In the genomic region with DNA sequence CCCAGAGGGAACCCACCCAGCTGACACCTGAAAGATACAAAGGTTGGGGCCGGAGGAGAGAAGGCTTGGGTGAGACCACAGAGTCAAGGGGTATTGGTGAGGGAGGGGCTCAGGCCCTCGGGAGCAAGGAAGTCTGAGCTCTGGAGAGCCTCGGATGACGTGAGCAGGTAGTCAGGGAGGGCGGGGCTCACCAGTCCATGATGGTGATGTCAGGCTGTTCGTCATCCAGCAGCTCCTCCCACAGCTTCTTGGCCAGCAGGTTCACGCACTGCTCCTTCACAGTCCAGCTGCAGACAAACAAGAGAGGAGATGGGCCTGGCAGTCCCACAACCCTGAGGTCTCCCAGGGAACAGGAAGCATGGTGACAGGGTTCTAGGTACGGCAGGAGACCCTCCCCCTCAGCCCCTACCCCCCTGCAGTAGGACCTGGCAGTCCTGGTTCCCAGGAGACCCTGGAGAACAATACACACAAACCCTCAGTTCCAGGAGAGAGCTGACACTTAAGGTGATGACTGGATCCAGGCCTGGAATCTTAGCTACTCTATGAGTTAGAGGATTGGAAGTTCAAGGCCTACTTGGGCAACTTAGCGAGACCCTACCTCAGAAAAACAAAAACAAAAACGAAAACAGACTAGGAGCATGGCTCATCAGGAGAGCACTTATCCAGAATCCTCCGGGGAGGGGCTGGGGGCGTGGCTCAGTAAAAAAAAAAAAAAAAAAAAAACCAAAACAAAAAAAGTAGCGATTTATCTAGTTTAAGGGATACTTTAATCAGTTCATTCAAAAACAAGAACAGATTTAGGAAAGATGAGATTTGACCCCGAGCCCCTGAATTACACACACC, we compare ENCODE assay signal across 10 mouse cellular contexts. TPM values are rescaled to one million over a fixed set of nuclear protein-coding genes. Genes with fewer than 3 reads are reported as not detected.
DNase-seq lines count a peak whose midpoint lies in the region; ATAC-seq lines count a peak whose summit lies in the region.
"Had no signal": no experiment of that assay in that cellular context is flagged by ENCODE, and none has a peak within 500 bp of the region (broad histone marks: within the 10 kb centered on the region; RNA-seq: fewer than 3 reads in every experiment).

No protein-coding gene starts in this region.

- peaks cover 37% of the 10 kb centered on the region for H3K27me3 ChIP-seq in lung, embryonic 15.5 days
- H3K27me3 ChIP-seq in kidney, embryonic 15.5 days, result peaks cover 40% of the 10 kb centered on the region
- H3K27me3 ChIP-seq in stomach, embryonic 14.5 days (ENCODE audit: control insufficient read depth, insufficient read depth, low read length), result no peaks in the 10 kb centered on the region

- H3K36me3 ChIP-seq in lung, embryonic 15.5 days, result no peaks in the 10 kb centered on the region
- H3K36me3 ChIP-seq in kidney, embryonic 15.5 days, result no peaks in the 10 kb centered on the region
- H3K36me3 ChIP-seq in stomach, embryonic 14.5 days (ENCODE audit: control insufficient read depth, insufficient read depth, low read length), result no peaks in the 10 kb centered on the region

- peak; percentile 12; the same call in 1 of the 2 replicates for ATAC-seq in lung, embryonic 15.5 days (ENCODE audit: borderline replicate concordance, extremely low read depth, low FRiP score, low TSS enrichment)
- ATAC-seq in kidney, embryonic 15.5 days (replicated peaks; ENCODE audit: low FRiP score), result 0 out of 2 replicates have a peak, but pooled peaks have one; percentile 38
- ATAC-seq in stomach, embryonic 14.5 days (ENCODE audit: insufficient number of reproducible peaks, insufficient read depth, low FRiP score, low read depth), result peak; percentile 42; the same call in 1 of the 2 replicates

- peaks cover 14% of the 10 kb centered on the region for H3K4me1 ChIP-seq in lung, embryonic 15.5 days
- H3K4me1 ChIP-seq in kidney, embryonic 15.5 days, result peaks cover 32% of the 10 kb centered on the region
- peaks cover 9% of the 10 kb centered on the region; the same call in 1 of the 2 replicates for H3K4me1 ChIP-seq in stomach, embryonic 14.5 days (ENCODE audit: control insufficient read depth, insufficient read depth, low read length)

- no peak for DNase-seq in lung, postnatal 4 days
- peak; percentile 51 for DNase-seq in embryo, embryonic 11 days
- DNase-seq in frontal cortex, adult 2 months (ENCODE audit: extremely low spot score in 1 of 2, low spot score in 1 of 2), result no peak
- DNase-seq in urinary bladder, postnatal 4 days (ENCODE audit: low spot score in 2 of 2), result no peak
- DNase-seq in left cerebral cortex, postnatal 36 days (ENCODE audit: low spot score in 2 of 2), result no peak

- no peak overlapping the region for H3K4me3 ChIP-seq in lung, embryonic 15.5 days
- no peak overlapping the region for H3K4me3 ChIP-seq in kidney, embryonic 15.5 days (replicated peaks)
- no peak overlapping the region for H3K4me3 ChIP-seq in stomach, embryonic 14.5 days (ENCODE audit: low read depth, low read length)
- H3K4me3 ChIP-seq: myocyte had no signal

- no peak overlapping the region for H3K4me2 ChIP-seq in lung, embryonic 15.5 days
- 0 out of 2 replicates have a peak overlapping the region, but pooled peaks have one; percentile 9 for H3K4me2 ChIP-seq in kidney, embryonic 15.5 days
- no peak overlapping the region for H3K4me2 ChIP-seq in stomach, embryonic 14.5 days (replicated peaks; ENCODE audit: low read depth, low read length)

- WGBS in lung, embryonic 15.5 days, result 30% methylated on average over 14 of the region's 14 CpGs
- WGBS in kidney, embryonic 15.5 days, result 28% methylated on average over 14 of the region's 14 CpGs
- WGBS in stomach, embryonic 14.5 days, result 22% methylated on average over 14 of the region's 14 CpGs

- intact Hi-C loops in left cerebral cortex, postnatal 36 days (cut with DNase I), result no loop called here

- no peaks in the 10 kb centered on the region for H3K9me3 ChIP-seq in lung, embryonic 15.5 days
- no peaks in the 10 kb centered on the region for H3K9me3 ChIP-seq in kidney, embryonic 15.5 days (replicated peaks)
- no peaks in the 10 kb centered on the region for H3K9me3 ChIP-seq in stomach, embryonic 14.5 days (ENCODE audit: control insufficient read depth, low read depth, low read length)

- no peak overlapping the region for H3K9ac ChIP-seq in lung, embryonic 15.5 days
- H3K9ac ChIP-seq in kidney, embryonic 15.5 days, result no peak overlapping the region
- no peak overlapping the region for H3K9ac ChIP-seq in stomach, embryonic 14.5 days (replicated peaks; ENCODE audit: low read depth, low read length)

- H3K27ac ChIP-seq in lung, embryonic 15.5 days, result no peak overlapping the region
- H3K27ac ChIP-seq in kidney, embryonic 15.5 days, result no peak overlapping the region
- no peak overlapping the region for H3K27ac ChIP-seq in stomach, embryonic 14.5 days (ENCODE audit: low read length)

RNA-seq across cellular contexts. Expression of a gene that starts 1.8 kb away (rescaled TPM):
- not detected in 2 replicates for polyA plus RNA-seq in lung, embryonic 15.5 days (2015; fragmentation: Nextera tagmentation; extraction: Ambion mirVana)
- 0.14 TPM in 1 of 2 replicates, not detected in the other for polyA plus RNA-seq in kidney, embryonic 15.5 days (2015; fragmentation: Nextera tagmentation; extraction: Ambion mirVana)
- not detected in 2 replicates for polyA plus RNA-seq in stomach, embryonic 14.5 days (2014; fragmentation: Nextera tagmentation; extraction: Ambion mirVana)
- polyA plus RNA-seq in frontal cortex, adult 2 months (2012; rRNA removed), result 1.1 and 2.1 TPM in 2 replicates
- under 1 TPM; 0.27 to 0.52 TPM for total RNA-seq in left cerebral cortex, postnatal 36 days (2021)

RNA-seq across cellular contexts. Expression of a gene that starts 4.6 kb away (rescaled TPM):
- 0.53 TPM in 1 of 2 replicates, not detected in the other for polyA plus RNA-seq in lung, embryonic 15.5 days (2015; fragmentation: Nextera tagmentation; extraction: Ambion mirVana)
- polyA plus RNA-seq in kidney, embryonic 15.5 days (2015; fragmentation: Nextera tagmentation; extraction: Ambion mirVana), result not detected in 2 replicates
- 0.49 and 1.0 TPM in 2 replicates for polyA plus RNA-seq in stomach, embryonic 14.5 days (2014; fragmentation: Nextera tagmentation; extraction: Ambion mirVana)
- 0.40 TPM in 1 of 2 replicates, not detected in the other for polyA plus RNA-seq in frontal cortex, adult 2 months (2012; rRNA removed)
- total RNA-seq in left cerebral cortex, postnatal 36 days (2021), result not detected
- polyA plus RNA-seq: cortical plate, adult 2 months; myocyte had no signal

RNA-seq across cellular contexts. Expression of a gene that starts 22.6 kb away (rescaled TPM):
- polyA plus RNA-seq in lung, embryonic 15.5 days (2015; fragmentation: Nextera tagmentation; extraction: Ambion mirVana), result not detected in 2 replicates
- not detected in 2 replicates for polyA plus RNA-seq in kidney, embryonic 15.5 days (2015; fragmentation: Nextera tagmentation; extraction: Ambion mirVana)
- polyA plus RNA-seq in stomach, embryonic 14.5 days (2014; fragmentation: Nextera tagmentation; extraction: Ambion mirVana), result not detected in 2 replicates
- polyA plus RNA-seq in frontal cortex, adult 2 months (2012; rRNA removed), result not detected in 2 replicates
- not detected for total RNA-seq in left cerebral cortex, postnatal 36 days (2021)
- polyA plus RNA-seq: cortical plate, adult 2 months; myocyte had no signal

RNA-seq across cellular contexts. Expression of a gene that starts 35.0 kb away (rescaled TPM):
- not detected in 2 replicates for polyA plus RNA-seq in lung, embryonic 15.5 days (2015; fragmentation: Nextera tagmentation; extraction: Ambion mirVana)
- polyA plus RNA-seq in kidney, embryonic 15.5 days (2015; fragmentation: Nextera tagmentation; extraction: Ambion mirVana), result not detected in 2 replicates
- polyA plus RNA-seq in stomach, embryonic 14.5 days (2014; fragmentation: Nextera tagmentation; extraction: Ambion mirVana), result not detected in 2 replicates
- polyA plus RNA-seq in frontal cortex, adult 2 months (2012; rRNA removed), result not detected in 2 replicates
- total RNA-seq in left cerebral cortex, postnatal 36 days (2021), result not detected
- polyA plus RNA-seq: cortical plate, adult 2 months; myocyte had no signal

RNA-seq across cellular contexts. Expression of a gene that starts 52.7 kb away (rescaled TPM):
- polyA plus RNA-seq in lung, embryonic 15.5 days (2015; fragmentation: Nextera tagmentation; extraction: Ambion mirVana), result 21.3 and 21.6 TPM in 2 replicates
- polyA plus RNA-seq in kidney, embryonic 15.5 days (2015; fragmentation: Nextera tagmentation; extraction: Ambion mirVana), result 28.8 and 33.6 TPM in 2 replicates
- 23.7 and 25.8 TPM in 2 replicates for polyA plus RNA-seq in stomach, embryonic 14.5 days (2014; fragmentation: Nextera tagmentation; extraction: Ambion mirVana)
- polyA plus RNA-seq in frontal cortex, adult 2 months (2012; rRNA removed), result 62.4 and 66.9 TPM in 2 replicates
- 10 to 100 TPM; 68.7 to 68.8 TPM for total RNA-seq in left cerebral cortex, postnatal 36 days (2021)
